Mouse (Mus musculus): ENCODE measurements around the gene Napa. TPM values are rescaled to one million over a fixed set of nuclear protein-coding genes. Genes with fewer than 3 reads are reported as not detected.

Gene Napa
- polyA plus RNA-seq (2014; fragmentation: Nextera tagmentation; extraction: Ambion mirVana), result 202 and 214 TPM in 2 replicates

- peaks cover 14% of the 10 kb centered on the region for H3K4me1 ChIP-seq (replicated peaks; ENCODE audit: control insufficient read depth, insufficient read depth, low read length)
Measured at GRCm38 (mm10) chr7:16098021-16099017, at the start of gene Napa. Gene Napa (plus strand): TSS chr7:16098458.

GRCm38 (mm10) chr7:16048675-16049575 is 49.3 kb upstream of the Napa start:
- no peak for ATAC-seq (ENCODE audit: low FRiP score)
- WGBS, result 9% methylated on average over 36 of the region's 36 CpGs
- peak; percentile 44 for DNase-seq (ENCODE audit: low spot score)

More at GRCm38 (mm10) chr7:16098021-16099017, at the start of gene Napa:
- Histone ChIP-seq H3K9ac (peak within 1 kb of the TSS; percentile 98), H3K4me2 (replicated peaks) (peak within 1 kb of the TSS; percentile 88), H3K27me3 (ENCODE audit: control insufficient read depth, insufficient read depth, low read length) (no peaks in the 10 kb centered on the region), H3K4me3 (replicated peaks; ENCODE audit: low read length) (peak within 1 kb of the TSS; percentile 96), H3K9me3 (ENCODE audit: control insufficient read depth, low read length) (no peaks in the 10 kb centered on the region), H3K27ac (peak within 1 kb of the TSS; percentile 89), H3K36me3 (replicated peaks; ENCODE audit: control insufficient read depth, insufficient read depth) (peaks cover 6% of the 10 kb centered on the region; the same call in 1 of the 2 replicates)
- DNase-seq (ENCODE audit: low spot score), result peak; percentile 100
- ATAC-seq (ENCODE audit: low FRiP score), result peak; percentile 97
- under 1% methylated on average over 68 of the region's 68 CpGs for WGBS

GRCm38 (mm10) chr7:16049576-16049915 is 48.7 kb upstream of the Napa start:
- Histone ChIP-seq H3K9ac (peak overlapping the region; percentile 96), H3K4me2 (replicated peaks) (peak overlapping the region; percentile 78), H3K4me3 (replicated peaks; ENCODE audit: low read length) (peak overlapping the region; percentile 69), H3K9me3 (ENCODE audit: control insufficient read depth, low read length) (no peaks in the 10 kb centered on the region), H3K27me3 (ENCODE audit: control insufficient read depth, insufficient read depth, low read length) (no peaks in the 10 kb centered on the region), H3K4me1 (replicated peaks; ENCODE audit: control insufficient read depth, insufficient read depth, low read length) (peaks cover 42% of the 10 kb centered on the region), H3K36me3 (replicated peaks; ENCODE audit: control insufficient read depth, insufficient read depth) (no peaks in the 10 kb centered on the region), H3K27ac (no peak overlapping the region)
- ATAC-seq (ENCODE audit: low FRiP score) (no peak), DNase-seq (ENCODE audit: low spot score) (no peak)
- 80% methylated on average over 7 of the region's 7 CpGs for WGBS

More at GRCm38 (mm10) chr7:16048675-16049575, 49.3 kb upstream of the Napa start:
- Histone ChIP-seq H3K27me3 (ENCODE audit: control insufficient read depth, insufficient read depth, low read length) (no peaks in the 10 kb centered on the region), H3K4me3 (replicated peaks; ENCODE audit: low read length) (peak overlapping the region; percentile 69), H3K4me2 (replicated peaks) (peak overlapping the region; percentile 78), H3K4me1 (replicated peaks; ENCODE audit: control insufficient read depth, insufficient read depth, low read length) (peaks cover 48% of the 10 kb centered on the region), H3K9me3 (ENCODE audit: control insufficient read depth, low read length) (no peaks in the 10 kb centered on the region), H3K36me3 (replicated peaks; ENCODE audit: control insufficient read depth, insufficient read depth) (no peaks in the 10 kb centered on the region), H3K9ac (peak overlapping the region; percentile 96), H3K27ac (peak overlapping the region; percentile 98)

GRCm38 (mm10) chr7:16050600-16050999 is 47.7 kb upstream of the Napa start:
- H3K4me1 ChIP-seq (replicated peaks; ENCODE audit: control insufficient read depth, insufficient read depth, low read length), result peaks cover 32% of the 10 kb centered on the region
- no peak overlapping the region for H3K9ac ChIP-seq
- 93% methylated on average over 3 of the region's 3 CpGs for WGBS
- no peak overlapping the region for H3K4me2 ChIP-seq (replicated peaks)
- no peaks in the 10 kb centered on the region for H3K27me3 ChIP-seq (ENCODE audit: control insufficient read depth, insufficient read depth, low read length)
- H3K4me3 ChIP-seq (replicated peaks; ENCODE audit: low read length), result no peak overlapping the region
- H3K27ac ChIP-seq, result no peak overlapping the region
- ATAC-seq (ENCODE audit: low FRiP score) (no peak), DNase-seq (ENCODE audit: low spot score) (no peak)
- H3K9me3 ChIP-seq (ENCODE audit: control insufficient read depth, low read length), result no peaks in the 10 kb centered on the region
- no peaks in the 10 kb centered on the region for H3K36me3 ChIP-seq (replicated peaks; ENCODE audit: control insufficient read depth, insufficient read depth)

- no peaks in the 10 kb centered on the region for H3K9me3 ChIP-seq (ENCODE audit: control insufficient read depth, low read length)
- no peaks in the 10 kb centered on the region for H3K36me3 ChIP-seq (replicated peaks; ENCODE audit: control insufficient read depth, insufficient read depth)
- H3K4me3 ChIP-seq (replicated peaks; ENCODE audit: low read length), result peak overlapping the region; percentile 37
- peak overlapping the region; percentile 77 for H3K27ac ChIP-seq
- peak; percentile 75 for DNase-seq (ENCODE audit: low spot score)
- WGBS, result 7% methylated on average over 19 of the region's 19 CpGs
- peak overlapping the region; percentile 61 for H3K4me2 ChIP-seq (replicated peaks)
- H3K27me3 ChIP-seq (ENCODE audit: control insufficient read depth, insufficient read depth, low read length), result no peaks in the 10 kb centered on the region
- no peak for ATAC-seq (ENCODE audit: low FRiP score)
- H3K4me1 ChIP-seq (replicated peaks; ENCODE audit: control insufficient read depth, insufficient read depth, low read length), result peaks cover 24% of the 10 kb centered on the region
- peak overlapping the region; percentile 55 for H3K9ac ChIP-seq
Measured at GRCm38 (mm10) chr7:16051883-16052595, 46.2 kb upstream of the Napa start.

GRCm38 (mm10) chr7:16052684-16053083 is 45.6 kb upstream of the Napa start:
- no peaks in the 10 kb centered on the region for H3K9me3 ChIP-seq (ENCODE audit: control insufficient read depth, low read length)
- H3K27ac ChIP-seq, result peak overlapping the region; percentile 77
- H3K4me1 ChIP-seq (replicated peaks; ENCODE audit: control insufficient read depth, insufficient read depth, low read length), result peaks cover 24% of the 10 kb centered on the region
- H3K4me3 ChIP-seq (replicated peaks; ENCODE audit: low read length), result peak overlapping the region; percentile 37
- peak; percentile 96 for DNase-seq (ENCODE audit: low spot score)
- under 1% methylated on average over 24 of the region's 24 CpGs for WGBS
- peak overlapping the region; percentile 61 for H3K4me2 ChIP-seq (replicated peaks)
- H3K36me3 ChIP-seq (replicated peaks; ENCODE audit: control insufficient read depth, insufficient read depth), result no peaks in the 10 kb centered on the region
- peak; percentile 82 for ATAC-seq (ENCODE audit: low FRiP score)
- H3K27me3 ChIP-seq (ENCODE audit: control insufficient read depth, insufficient read depth, low read length), result no peaks in the 10 kb centered on the region
- H3K9ac ChIP-seq, result peak overlapping the region; percentile 55

- ATAC-seq (ENCODE audit: low FRiP score) (no peak), DNase-seq (ENCODE audit: low spot score) (no peak)
Measured at GRCm38 (mm10) chr7:16053105-16053504, 45.2 kb upstream of the Napa start.

GRCm38 (mm10) chr7:16054966-16055365 is 43.3 kb upstream of the Napa start:
- Histone ChIP-seq H3K9ac (no peak overlapping the region), H3K36me3 (replicated peaks; ENCODE audit: control insufficient read depth, insufficient read depth) (no peaks in the 10 kb centered on the region), H3K4me3 (replicated peaks; ENCODE audit: low read length) (no peak overlapping the region), H3K9me3 (ENCODE audit: control insufficient read depth, low read length) (no peaks in the 10 kb centered on the region), H3K27me3 (ENCODE audit: control insufficient read depth, insufficient read depth, low read length) (peaks cover 2% of the 10 kb centered on the region; the same call in 1 of the 2 replicates), H3K4me1 (replicated peaks; ENCODE audit: control insufficient read depth, insufficient read depth, low read length) (peaks cover 14% of the 10 kb centered on the region), H3K4me2 (replicated peaks) (no peak overlapping the region), H3K27ac (no peak overlapping the region)
- no peak for ATAC-seq (ENCODE audit: low FRiP score)
- no peak for DNase-seq (ENCODE audit: low spot score)
- 69% methylated on average over 4 of the region's 4 CpGs for WGBS

More at GRCm38 (mm10) chr7:16053105-16053504, 45.2 kb upstream of the Napa start:
- Histone ChIP-seq H3K9ac (no peak overlapping the region), H3K9me3 (ENCODE audit: control insufficient read depth, low read length) (no peaks in the 10 kb centered on the region), H3K4me3 (replicated peaks; ENCODE audit: low read length) (peak overlapping the region; percentile 37), H3K27me3 (ENCODE audit: control insufficient read depth, insufficient read depth, low read length) (no peaks in the 10 kb centered on the region), H3K36me3 (replicated peaks; ENCODE audit: control insufficient read depth, insufficient read depth) (no peaks in the 10 kb centered on the region), H3K27ac (no peak overlapping the region), H3K4me1 (replicated peaks; ENCODE audit: control insufficient read depth, insufficient read depth, low read length) (peaks cover 24% of the 10 kb centered on the region), H3K4me2 (replicated peaks) (peak overlapping the region; percentile 61)
- 17% methylated on average over 6 of the region's 6 CpGs for WGBS
